Mouse (Mus musculus) brain, adult 2 months (tissue): ENCODE data around the gene Rd3.
A peak's percentile ranks its signal among the peaks of the same experiment; 100 is the strongest.

Experiments
- DNase-seq: peaks from one replicate; pipeline ENCODE4 v3.0.0; 2011; ENCODE audit warnings: low read depth, low spot score

Rd3 gene

DNA sequence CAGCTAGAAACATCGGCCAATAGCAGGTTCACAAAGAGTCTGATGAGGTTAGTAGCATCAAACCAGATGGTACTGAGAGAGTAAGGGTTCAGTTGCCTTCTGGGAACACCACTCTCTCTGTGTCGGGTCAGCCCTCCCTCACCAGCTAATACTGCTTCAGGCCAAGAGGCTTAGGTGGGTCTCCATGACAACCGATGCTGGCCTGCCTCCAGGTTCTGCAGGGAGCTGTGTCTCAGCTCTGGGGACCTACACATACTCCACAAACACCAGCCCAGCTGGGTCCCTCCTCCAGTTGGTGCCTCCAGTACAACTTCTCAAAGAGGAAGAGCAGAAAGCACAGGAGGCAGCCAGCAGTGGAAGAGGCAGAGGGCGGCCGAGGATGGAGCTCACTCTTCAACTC lies at the start of gene Rd3:
Rd3 (plus strand) TSS at position 184 of the 400 bp plus-strand sequence.
- DNase-seq: peak; percentile 88

DNA sequence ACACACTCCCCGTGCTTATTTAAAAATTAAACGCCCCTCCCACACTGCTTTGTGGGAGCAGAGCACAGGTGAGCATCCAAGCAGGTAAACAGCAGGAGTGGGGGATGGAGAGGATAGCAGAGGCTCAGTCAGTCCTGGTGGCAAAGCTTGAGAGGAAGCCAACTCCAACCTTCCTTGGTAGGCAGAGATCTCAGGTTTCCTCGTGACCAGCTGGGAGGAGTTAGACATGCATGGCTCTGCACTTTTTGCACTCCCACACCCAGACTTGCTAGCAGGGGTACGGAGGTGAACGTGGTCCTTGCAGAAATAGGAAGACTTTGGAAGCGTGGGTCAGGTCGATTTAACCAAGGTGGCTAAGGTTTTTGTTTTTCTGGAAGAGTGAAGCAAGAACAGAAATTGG lies 48.8 kb upstream of the Rd3 start:
- DNase-seq: no peak

DNA sequence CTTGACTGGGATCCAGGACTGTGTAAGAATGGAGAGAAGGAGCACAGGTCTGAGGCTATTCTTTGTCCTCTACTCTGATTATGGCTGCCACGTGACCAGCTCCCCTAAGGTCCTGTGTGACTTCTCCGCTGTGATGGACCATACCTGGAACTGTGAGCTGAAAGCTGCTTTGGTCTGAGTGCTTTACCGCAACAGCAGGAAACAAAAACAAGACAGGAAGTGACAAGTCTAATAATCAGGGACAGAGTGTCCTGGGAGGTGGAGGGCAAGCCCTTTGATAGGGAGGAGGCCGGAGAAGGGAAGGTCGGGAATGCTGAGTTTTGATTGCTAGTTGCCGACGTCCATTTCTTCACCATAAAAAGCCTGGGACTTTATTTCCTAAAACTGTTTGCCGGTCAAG lies 48.1 kb upstream of the Rd3 start:
- DNase-seq: no peak

DNA sequence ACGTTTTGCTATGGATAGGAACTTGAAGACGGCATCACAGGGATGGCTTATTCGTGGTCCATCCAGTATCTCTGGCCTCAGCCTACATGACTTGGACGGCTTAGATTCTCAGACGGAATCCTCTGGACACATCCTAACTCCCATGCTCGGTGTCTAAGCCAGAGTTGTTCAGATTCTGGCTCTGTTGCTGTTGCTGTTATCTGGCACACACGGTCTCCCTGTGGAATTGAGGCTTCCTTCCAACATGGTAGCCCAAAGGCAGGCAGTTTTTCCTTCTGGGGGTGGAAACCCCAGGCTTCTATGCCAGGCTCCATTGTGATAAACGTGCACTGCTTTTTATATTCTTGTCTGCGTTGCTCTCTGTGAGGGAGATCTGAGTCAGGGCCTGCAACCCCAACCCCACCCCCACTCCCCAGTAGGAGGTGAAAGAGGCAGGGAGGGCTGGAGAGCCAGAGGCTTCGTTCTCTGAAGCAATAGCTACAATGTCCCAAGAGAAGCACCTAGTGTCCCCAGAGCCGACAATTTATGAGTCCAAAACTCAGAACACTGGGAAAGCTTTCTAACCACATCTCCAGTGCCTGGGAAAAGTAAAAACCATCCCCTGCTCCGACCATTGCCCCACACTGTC lies 47.2 kb upstream of the Rd3 start:
- DNase-seq: no peak

DNA sequence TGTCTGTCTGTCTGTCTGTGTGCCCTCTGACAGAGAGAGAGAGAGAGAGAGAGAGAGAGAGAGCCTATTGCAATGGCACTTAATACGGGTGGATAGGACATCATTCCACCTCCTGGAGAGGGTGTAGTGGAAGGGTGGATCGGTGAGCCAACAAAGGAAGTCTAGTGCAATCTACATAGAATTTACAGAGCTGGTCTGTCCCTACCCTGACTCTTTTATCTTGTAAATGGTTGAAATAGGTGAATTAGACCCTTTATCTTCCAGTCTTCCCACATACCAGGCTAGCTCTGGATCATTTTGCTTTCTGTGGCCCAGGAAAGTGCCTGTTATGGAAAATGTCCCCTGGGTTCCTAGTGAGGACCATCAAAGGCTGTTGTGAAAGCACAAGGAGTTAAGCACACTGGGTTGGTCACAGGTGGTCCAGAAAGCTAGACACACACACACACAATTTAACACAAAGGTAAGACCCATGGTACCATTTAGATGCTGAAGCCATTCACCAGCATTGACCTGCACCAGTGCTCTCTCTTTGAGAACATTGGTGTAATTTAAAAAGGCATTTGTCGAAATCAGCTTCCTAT lies 46.6 kb upstream of the Rd3 start:
- no peak for DNase-seq

DNA sequence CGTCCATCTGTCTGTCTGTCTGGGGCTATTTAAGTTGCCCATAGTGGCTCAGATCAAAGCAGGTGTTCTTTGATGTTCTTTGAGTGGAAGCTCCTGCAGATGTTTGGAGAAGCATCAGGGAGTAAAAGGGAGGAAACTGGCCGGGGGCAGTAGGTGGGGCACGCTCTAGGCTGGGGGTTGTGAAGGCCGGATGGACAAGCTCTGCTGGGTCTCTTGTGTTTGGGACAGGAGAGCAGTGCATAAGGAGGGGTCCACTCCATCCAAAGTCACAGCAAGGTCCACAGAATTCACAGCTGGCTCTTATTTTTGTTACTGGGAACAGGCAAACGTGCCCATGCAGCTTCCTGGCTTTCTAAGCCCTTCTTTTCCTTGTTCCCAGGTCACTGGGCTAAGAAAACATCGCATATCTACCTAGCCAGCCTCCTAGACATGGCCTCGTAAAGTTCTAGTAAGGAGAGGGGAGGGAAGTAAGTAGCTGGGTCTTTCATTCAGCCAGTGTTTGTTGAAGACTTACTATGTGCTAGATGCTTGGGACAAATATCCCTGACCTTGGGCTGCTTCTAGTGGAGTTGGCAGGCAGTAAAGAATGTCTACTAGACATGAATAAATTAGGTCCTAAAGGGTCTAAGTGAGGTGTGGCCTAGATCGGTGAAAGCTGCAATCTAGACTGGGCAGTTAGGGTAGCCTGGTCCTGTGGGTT lies 44.7 kb upstream of the Rd3 start:
- no peak for DNase-seq

DNA sequence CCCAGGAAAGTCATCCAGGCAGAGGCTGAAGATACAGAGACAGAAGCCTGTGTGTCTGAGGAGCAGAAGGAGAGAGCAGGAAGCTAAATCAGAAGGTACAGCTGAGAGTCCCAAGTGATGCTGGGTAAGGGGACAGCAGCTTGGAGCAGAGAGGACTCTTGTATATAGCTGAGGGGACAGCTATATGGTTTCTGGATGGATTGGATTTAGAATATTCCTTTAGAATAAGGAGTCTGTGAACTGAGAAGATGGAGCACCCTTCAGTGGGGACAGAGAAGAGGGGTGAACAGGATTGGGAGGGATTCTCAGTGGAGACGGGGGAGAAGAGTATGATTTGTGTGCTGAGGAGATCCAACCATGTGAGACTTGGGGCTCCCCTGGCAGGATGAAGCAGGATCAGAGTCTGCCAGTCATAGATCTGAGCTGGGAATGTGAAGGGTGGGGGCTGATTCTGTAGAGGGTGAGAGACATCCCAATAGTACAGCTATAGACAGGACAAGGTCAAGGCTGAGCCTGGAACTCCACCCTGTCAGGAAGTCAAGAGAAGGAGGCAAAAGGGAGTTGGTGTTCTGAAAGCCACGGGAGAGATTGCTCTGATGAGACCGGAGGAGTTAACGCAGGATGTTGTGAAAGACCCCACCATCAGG lies 44.1 kb upstream of the Rd3 start:
- DNase-seq: no peak

DNA sequence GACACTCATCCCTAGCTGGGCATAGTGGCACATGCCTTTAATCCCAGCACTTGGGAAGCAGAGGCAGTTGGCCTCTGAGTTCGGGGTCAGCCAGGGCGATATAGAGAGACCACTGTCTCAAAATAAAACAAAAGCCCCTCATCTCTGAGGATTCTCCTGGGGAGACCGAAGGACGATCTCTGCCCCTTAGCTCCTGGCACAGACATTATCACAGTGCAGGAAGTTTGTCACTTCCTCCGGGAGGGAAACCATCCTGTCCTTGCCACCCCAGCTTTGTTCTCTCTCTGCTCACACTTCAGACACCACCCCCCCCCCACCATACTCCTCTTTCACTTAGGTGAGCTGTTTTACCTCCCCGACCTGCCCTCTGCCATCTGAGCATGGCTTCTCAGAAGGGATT lies 33.5 kb upstream of the Rd3 start:
- no peak for DNase-seq

DNA sequence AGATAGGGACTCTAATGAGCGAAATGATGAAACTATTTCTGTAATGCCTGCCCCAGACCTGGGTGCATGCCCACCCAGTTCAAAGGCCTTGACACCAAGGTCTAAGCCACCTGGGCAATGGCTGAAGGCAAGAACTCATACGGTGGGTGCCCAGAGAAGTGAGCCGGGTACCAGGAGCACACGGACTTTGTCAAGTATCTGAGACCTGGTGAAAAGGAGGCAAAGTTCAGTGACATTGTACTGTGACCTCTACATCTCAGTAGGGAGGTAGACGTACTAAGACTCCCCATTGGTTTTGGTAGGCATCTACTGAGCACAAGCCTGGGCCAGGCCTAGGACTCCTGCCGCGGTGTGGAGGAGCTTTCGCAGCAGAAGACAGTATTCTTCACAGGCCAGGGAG lies 31.8 kb upstream of the Rd3 start:
- DNase-seq: no peak

DNA sequence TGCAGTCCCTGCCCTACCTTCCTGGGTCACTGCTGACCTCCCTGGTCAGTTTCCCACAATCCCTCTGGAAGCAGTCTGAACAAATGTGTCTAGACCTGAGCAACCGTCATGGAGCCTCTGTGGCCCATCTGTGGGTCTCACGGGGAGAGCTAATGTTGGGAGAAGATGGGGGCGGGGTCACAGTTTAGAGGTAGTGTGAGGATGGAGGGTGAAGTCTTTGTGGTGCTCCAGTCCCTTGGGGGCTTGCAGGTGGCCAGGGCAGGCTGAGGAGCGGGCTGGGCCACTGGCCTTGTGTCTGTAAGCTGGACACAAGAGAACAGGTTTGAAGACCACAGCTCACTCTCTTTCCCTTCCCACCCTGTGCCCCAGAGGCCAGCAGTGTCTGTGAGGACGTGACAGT lies 31.4 kb upstream of the Rd3 start:
- DNase-seq: no peak

DNA sequence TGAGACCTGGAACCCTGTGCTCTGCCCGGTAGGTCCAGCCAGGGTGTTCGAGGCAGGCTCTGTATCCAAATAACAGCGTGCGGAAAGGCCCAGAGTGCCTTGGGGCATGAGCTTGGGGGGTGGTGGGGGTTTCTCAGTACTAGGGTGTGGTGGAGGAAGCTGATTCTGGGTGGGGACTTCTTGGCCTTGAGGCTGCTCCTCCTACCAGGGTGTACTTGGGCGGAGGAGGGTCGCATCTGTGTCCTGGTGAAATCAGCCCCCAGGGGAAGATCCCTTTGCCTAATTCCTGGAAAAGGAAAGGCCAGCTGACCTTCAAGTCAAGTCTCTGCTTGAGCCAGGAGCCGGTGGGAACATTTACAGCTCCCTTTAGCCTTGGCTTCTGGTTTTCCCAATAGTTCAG lies 30.9 kb upstream of the Rd3 start:
- no peak for DNase-seq

DNA sequence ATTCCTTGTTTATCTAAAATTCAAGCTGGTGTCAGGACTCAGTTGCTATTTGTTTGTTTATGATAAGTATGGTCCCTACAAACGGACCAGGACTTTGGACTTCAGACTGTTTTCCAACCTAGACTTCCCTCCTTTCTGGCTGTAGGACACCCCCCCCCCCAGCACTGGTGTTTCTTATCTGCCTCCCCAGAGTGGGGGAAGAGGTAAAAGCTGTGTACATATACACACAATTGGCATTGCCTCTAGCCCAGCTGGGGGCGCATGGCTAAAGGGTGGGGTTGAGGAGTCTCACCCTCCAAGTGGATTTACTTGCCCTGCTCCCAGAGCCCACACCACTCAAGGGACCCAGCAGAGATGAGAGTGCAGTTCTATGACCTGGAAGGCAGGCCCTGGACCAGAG lies 30.3 kb upstream of the Rd3 start:
- DNase-seq: no peak

DNA sequence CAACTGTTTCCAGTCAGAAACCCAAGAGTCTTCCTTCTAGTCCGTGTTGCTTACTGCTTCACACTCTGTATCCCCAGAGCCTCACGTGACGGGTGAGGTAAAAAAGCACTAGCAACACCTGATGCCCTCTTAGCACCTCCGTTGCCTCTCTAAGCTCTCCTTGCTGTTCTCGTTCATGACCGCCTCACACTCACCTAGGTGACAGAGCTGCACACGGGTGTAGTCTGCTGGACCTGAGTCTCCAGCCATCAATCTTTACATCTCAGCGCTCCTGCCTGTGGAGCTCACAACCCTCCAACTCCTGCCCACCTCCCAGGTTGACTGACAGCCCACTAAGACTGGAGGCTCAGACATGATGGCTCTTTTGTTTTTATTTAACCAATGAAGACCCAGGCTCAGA lies 29.4 kb upstream of the Rd3 start:
- no peak for DNase-seq

DNA sequence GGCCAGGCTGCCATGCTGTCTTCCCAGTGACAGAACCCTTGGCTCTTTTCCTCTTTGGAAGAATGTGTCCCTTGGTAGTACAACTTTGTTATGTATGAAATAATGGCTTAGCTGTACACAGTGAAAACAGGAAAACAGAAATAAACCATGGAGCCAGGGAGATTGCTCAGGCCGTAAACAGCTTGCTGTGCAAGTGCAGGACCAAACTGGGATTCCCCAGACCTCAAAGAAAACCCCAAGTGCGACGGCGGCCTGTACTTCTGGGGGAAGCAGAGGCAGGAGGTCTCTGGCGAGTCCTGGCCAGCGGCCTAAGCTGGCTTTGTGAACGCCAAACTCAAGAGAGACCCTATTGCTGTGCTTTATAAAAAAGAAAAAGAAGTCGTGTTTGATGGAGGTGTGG lies 28.6 kb upstream of the Rd3 start:
- DNase-seq: no peak

DNA sequence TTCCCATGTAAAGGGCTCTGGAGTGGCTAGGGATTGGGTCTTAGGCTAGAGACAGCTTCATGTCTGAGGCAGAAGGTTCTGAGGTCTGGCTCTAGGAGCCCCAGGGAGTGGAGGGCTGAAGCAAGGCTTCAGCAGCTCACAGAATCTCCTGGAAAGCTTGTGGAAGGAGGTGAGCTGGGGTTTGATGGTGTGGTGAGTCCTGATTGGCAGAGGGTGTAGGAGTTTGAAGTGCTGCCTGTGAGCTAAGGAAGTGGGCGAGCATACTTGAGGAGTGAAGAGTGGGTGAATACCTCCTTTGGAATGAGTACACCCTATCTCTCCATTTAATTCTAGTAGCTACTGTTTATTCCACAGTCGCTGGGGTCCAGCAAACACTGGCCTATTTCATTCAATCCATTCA lies 26.6 kb upstream of the Rd3 start:
- DNase-seq: peak; percentile 77

DNA sequence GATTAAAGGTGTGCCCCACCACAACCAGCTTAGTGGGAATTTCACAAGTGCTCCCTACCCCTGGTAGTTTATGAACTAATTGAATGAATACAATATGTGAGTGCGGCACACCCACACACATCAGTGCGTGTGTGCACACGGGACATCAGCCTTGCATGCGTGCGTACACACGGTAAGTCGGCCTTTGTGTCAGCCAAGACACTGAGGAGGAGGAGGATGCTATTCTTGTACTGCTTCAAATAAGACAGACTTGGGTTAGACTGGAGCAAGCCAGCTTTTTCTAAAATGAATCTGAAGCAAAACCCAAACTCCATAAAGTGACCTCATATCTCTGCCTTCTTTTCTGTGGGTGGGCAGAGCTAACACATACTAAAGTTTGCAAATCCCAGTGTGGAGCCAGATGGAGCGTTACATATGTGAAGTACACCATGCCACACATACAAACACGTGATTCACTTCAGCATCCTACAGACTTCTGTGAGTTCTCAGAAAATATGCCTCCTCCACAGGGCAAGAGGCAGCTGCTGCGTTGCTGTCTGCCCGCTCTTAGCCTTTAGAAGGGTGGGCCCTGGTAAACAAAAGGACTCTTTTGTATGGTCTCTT lies 24.3 kb upstream of the Rd3 start:
- DNase-seq: peak; percentile 91

DNA sequence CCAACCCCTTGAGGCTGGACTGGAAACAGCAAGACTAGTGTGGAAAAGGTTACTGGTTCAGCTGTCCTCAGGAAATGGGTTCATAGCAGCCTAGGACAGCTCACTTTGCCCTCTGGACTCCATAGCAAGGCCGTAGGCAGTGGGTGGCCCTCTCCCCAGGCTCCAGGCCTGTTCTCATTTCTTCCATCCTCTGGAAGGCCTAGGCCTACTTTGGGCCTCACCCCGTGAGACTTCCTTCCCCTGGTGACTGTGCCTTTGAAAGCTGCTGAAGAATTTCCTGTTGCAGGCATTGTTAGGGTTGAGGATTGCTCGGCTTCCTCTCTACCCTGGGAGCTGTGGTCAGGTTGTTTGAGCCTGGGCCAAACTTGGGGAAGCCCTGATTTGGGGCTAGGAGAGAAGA lies 22.1 kb upstream of the Rd3 start:
- DNase-seq: no peak

DNA sequence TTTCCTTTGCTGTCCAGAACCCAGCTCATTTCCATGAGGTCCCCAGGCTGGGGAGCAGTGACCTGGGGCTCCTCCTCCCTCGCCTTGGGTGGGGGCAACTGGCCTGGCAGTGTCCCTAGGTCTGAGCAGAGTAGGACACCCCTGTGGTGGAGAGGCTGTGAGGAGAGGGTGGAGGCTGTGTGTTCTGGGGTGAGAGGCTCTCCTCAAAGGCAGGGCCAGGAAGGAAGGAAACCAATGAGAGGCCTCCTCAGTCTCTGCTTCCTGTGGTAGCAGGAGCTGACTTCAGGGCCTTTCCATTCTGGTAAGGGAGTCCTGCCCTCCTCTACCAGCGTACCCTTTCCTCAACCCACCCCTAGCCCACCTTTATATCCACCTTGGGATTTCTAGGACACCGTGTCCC lies 20.9 kb upstream of the Rd3 start:
- no peak for DNase-seq

DNA sequence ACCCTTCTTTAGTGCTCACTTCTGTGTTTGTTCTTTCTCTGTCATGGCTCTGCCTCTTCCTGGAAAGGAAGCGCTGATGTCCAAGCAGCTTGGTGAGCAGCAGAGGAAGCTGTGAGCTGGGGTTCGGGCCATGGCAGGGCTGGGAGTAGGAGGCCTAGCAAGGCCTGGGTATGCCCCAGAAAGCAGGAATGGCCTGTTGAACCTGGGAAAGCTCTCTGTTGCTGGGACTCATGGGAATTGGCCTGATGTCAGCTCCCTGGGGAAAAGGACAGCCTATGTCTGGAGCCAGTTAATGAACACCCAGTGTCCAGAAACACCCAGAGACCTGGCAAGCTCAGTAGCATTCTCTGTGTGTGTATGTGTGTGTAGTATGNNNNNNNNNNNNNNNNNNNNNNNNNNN lies 20.3 kb upstream of the Rd3 start:
- no peak for DNase-seq

DNA sequence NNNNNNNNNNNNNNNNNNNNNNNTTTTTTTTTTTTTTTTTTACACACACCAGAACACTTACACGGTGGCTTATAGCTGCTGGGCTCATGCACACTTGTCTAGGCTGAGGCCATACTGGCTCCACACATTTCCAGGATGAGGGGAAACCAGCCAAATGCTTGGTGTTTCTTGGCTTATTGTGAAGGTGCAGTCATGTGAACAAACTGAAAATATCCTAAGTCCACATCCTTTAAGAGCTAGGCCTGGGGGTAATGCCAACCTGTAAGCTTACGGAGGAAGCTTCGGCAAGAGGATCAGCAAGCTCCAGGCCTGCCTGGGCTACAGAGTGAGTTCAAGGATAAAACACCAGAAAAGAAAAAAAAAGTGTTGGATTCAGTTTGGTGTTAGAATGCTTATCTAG lies 19.8 kb upstream of the Rd3 start:
- peak; percentile 28 for DNase-seq

DNA sequence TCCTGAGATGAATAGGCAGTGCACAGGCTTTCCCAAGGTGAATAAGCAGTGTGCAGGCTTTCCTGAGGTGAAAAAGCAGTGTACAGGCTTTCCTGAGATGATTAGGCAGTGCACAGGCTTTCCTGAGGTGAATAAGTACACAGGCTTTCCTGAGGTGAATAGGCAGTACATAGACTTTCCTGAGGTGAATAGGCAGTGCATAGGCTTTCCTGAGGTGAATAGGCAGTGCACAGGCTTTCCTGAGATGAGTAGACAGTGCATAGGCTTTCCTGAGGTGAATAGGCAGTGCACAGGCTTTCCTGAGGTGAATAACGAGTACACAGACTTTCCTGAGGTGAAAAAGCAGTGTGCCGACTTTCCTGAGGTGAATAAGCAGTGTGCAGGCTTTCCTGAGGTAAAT lies 16.2 kb upstream of the Rd3 start:
- DNase-seq: no peak

DNA sequence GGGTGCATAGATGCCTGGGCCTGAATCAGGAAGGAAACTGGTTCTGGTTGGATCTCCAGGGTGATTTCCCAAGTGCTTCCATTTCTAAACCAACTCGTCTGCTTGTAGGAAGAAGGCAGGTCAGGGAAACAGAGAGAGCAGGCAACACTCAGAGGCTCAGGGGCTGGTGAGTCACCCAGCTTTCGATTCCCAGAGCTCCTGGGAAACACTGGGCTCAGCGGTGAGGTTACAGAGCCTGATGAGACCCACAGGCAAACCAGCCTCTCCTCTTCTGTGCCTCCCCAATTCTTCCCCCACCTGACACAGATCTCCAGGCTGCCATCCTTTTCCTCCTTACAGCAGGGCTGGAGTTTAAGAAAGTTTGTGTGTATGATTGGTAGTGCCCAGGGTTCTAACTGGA lies 13.8 kb upstream of the Rd3 start:
- peak; percentile 49 for DNase-seq
